Mouse (Mus musculus) spleen, adult 2 months (tissue): ENCODE data around the gene 1700012B09Rik.

ENCODE experiments used
- CTCF ChIP-seq: fragments of 200-500 bp; IDR thresholded peaks from 2 replicates; pipeline ENCODE4 v1.5.1; 2011; ENCODE audit warnings: mild to moderate bottlenecking, inconsistent platforms; ENCODE audit not compliant: insufficient read depth, insufficient read length, insufficient replicate concordance; ENCODE audit errors: extremely low read depth
- POLR2A ChIP-seq: fragments of 200-500 bp; IDR thresholded peaks from 2 replicates; pipeline ENCODE4 v1.6.1; 2011; ENCODE audit warnings: low read depth, low read length, inconsistent platforms

DNA sequence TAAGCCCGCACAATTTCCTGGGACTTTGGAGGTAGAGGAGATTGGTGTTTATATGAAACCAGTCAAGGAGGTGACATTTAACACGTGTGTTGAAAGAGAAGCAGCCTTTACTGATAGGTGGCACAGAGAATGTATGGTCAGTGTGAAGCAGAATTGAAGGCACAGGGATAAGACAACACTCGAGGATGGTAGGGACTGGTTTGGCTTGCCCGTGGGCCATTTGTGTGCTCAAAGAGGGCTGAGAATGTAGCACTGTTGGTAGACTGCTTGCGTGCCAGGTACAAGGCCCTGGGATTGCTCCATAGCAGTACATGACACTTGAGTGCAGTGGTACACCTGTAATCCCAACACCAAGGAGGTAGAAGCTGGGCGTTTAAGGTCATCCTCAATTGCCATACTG lies 16.5 kb upstream of the 1700012B09Rik start:
- TF ChIP-seq POLR2A: no peak
- TF ChIP-seq CTCF: no peak
